Mouse (Mus musculus): ENCODE measurements around the gene Ap3m1. TPM values are rescaled to one million over a fixed set of nuclear protein-coding genes. Genes with fewer than 3 reads are reported as not detected.
A peak's percentile ranks its signal among the peaks of the same experiment; 100 is the strongest.

Gene Ap3m1
- polyA plus RNA-seq, 1 experiment from 2014 or later = 127 TPM

GRCm38 (mm10) chr14:21034791-21035190 lies 17.5 kb downstream of the Ap3m1 start:
- no peak overlapping the region for H3K9ac ChIP-seq (ENCODE audit: low read length)
- H3K27ac ChIP-seq (ENCODE audit: low read depth, low read length) = no peak overlapping the region
- H3K9me3 ChIP-seq (ENCODE audit: control insufficient read depth, low read length) = no peaks in the 10 kb centered on the region
- ATAC-seq (ENCODE audit: insufficient read depth, low FRiP score, low TSS enrichment) (no peak), DNase-seq (ENCODE audit: low spot score) (no peak)
- H3K4me3 ChIP-seq (ENCODE audit: low read depth, low read length) = no peak overlapping the region
- H3K4me1 ChIP-seq (ENCODE audit: control insufficient read depth, insufficient read depth, low read length) = no peaks in the 10 kb centered on the region
- WGBS = 98% methylated on average over 3 of the region's 3 CpGs
- peaks cover 5% of the 10 kb centered on the region for H3K36me3 ChIP-seq (ENCODE audit: control insufficient read depth, insufficient read depth, low read length)
- no peak overlapping the region for H3K4me2 ChIP-seq (ENCODE audit: low read depth)
- no peaks in the 10 kb centered on the region for H3K27me3 ChIP-seq (ENCODE audit: control insufficient read depth, insufficient read depth, low read length)

- Histone ChIP-seq H3K4me1 (ENCODE audit: control insufficient read depth, insufficient read depth, low read length) (no peaks in the 10 kb centered on the region), H3K4me2 (ENCODE audit: low read depth) (no peak overlapping the region), H3K9me3 (ENCODE audit: control insufficient read depth, low read length) (no peaks in the 10 kb centered on the region), H3K4me3 (ENCODE audit: low read depth, low read length) (no peak overlapping the region), H3K27ac (ENCODE audit: low read depth, low read length) (no peak overlapping the region), H3K27me3 (ENCODE audit: control insufficient read depth, insufficient read depth, low read length) (no peaks in the 10 kb centered on the region), H3K9ac (ENCODE audit: low read length) (no peak overlapping the region), H3K36me3 (ENCODE audit: control insufficient read depth, insufficient read depth, low read length) (peaks cover 5% of the 10 kb centered on the region)
- no peak for DNase-seq (ENCODE audit: low spot score)
- WGBS = 88% methylated on average over 4 of the region's 4 CpGs
- ATAC-seq (ENCODE audit: insufficient read depth, low FRiP score, low TSS enrichment) = no peak
Observed at GRCm38 (mm10) chr14:21034271-21034670, 18.0 kb downstream of the Ap3m1 start.

- no peaks in the 10 kb centered on the region for H3K27me3 ChIP-seq (ENCODE audit: control insufficient read depth, insufficient read depth, low read length)
- ATAC-seq (ENCODE audit: insufficient read depth, low FRiP score, low TSS enrichment) = no peak
- no peaks in the 10 kb centered on the region for H3K4me1 ChIP-seq (ENCODE audit: control insufficient read depth, insufficient read depth, low read length)
- H3K27ac ChIP-seq (ENCODE audit: low read depth, low read length) = no peak overlapping the region
- peak; percentile 14 for DNase-seq (ENCODE audit: low spot score)
- no peak overlapping the region for H3K4me3 ChIP-seq (ENCODE audit: low read depth, low read length)
- peaks cover 7% of the 10 kb centered on the region for H3K36me3 ChIP-seq (ENCODE audit: control insufficient read depth, insufficient read depth, low read length)
- 58% methylated on average over 6 of the region's 6 CpGs for WGBS
- no peak overlapping the region for H3K9ac ChIP-seq (ENCODE audit: low read length)
- no peak overlapping the region for H3K4me2 ChIP-seq (ENCODE audit: low read depth)
- H3K9me3 ChIP-seq (ENCODE audit: control insufficient read depth, low read length) = no peaks in the 10 kb centered on the region
Observed at GRCm38 (mm10) chr14:21031783-21032511, 20.4 kb downstream of the Ap3m1 start.

- ATAC-seq (ENCODE audit: insufficient read depth, low FRiP score, low TSS enrichment) = no peak
- Histone ChIP-seq H3K4me1 (ENCODE audit: control insufficient read depth, insufficient read depth, low read length) (no peaks in the 10 kb centered on the region), H3K4me3 (ENCODE audit: low read depth, low read length) (no peak overlapping the region), H3K4me2 (ENCODE audit: low read depth) (no peak overlapping the region), H3K27ac (ENCODE audit: low read depth, low read length) (no peak overlapping the region), H3K27me3 (ENCODE audit: control insufficient read depth, insufficient read depth, low read length) (no peaks in the 10 kb centered on the region), H3K9ac (ENCODE audit: low read length) (no peak overlapping the region), H3K36me3 (ENCODE audit: control insufficient read depth, insufficient read depth, low read length) (peaks cover 7% of the 10 kb centered on the region), H3K9me3 (ENCODE audit: control insufficient read depth, low read length) (no peaks in the 10 kb centered on the region)
- WGBS = 90% methylated on average over 11 of the region's 11 CpGs
- no peak for DNase-seq (ENCODE audit: low spot score)
Observed at GRCm38 (mm10) chr14:21029025-21029659, 23.2 kb downstream of the Ap3m1 start.

GRCm38 (mm10) chr14:21027542-21027941 lies 24.8 kb downstream of the Ap3m1 start:
- Histone ChIP-seq H3K9me3 (ENCODE audit: control insufficient read depth, low read length) (no peaks in the 10 kb centered on the region), H3K9ac (ENCODE audit: low read length) (no peak overlapping the region), H3K4me2 (ENCODE audit: low read depth) (no peak overlapping the region), H3K4me3 (ENCODE audit: low read depth, low read length) (no peak overlapping the region), H3K36me3 (ENCODE audit: control insufficient read depth, insufficient read depth, low read length) (peaks cover 7% of the 10 kb centered on the region), H3K4me1 (ENCODE audit: control insufficient read depth, insufficient read depth, low read length) (no peaks in the 10 kb centered on the region), H3K27me3 (ENCODE audit: control insufficient read depth, insufficient read depth, low read length) (no peaks in the 10 kb centered on the region), H3K27ac (ENCODE audit: low read depth, low read length) (no peak overlapping the region)
- ATAC-seq (ENCODE audit: insufficient read depth, low FRiP score, low TSS enrichment) (no peak), DNase-seq (ENCODE audit: low spot score) (no peak)

GRCm38 (mm10) chr14:21020435-21020834 lies 31.9 kb downstream of the Ap3m1 start:
- no peak overlapping the region for H3K4me2 ChIP-seq (ENCODE audit: low read depth)
- no peak overlapping the region for H3K4me3 ChIP-seq (ENCODE audit: low read depth, low read length)
- H3K4me1 ChIP-seq (ENCODE audit: control insufficient read depth, insufficient read depth, low read length) = no peaks in the 10 kb centered on the region
- ATAC-seq (ENCODE audit: insufficient read depth, low FRiP score, low TSS enrichment) = no peak
- H3K36me3 ChIP-seq (ENCODE audit: control insufficient read depth, insufficient read depth, low read length) = peaks cover 4% of the 10 kb centered on the region
- 93% methylated on average over 8 of the region's 8 CpGs for WGBS
- no peaks in the 10 kb centered on the region for H3K27me3 ChIP-seq (ENCODE audit: control insufficient read depth, insufficient read depth, low read length)
- H3K9me3 ChIP-seq (ENCODE audit: control insufficient read depth, low read length) = no peaks in the 10 kb centered on the region
- no peak overlapping the region for H3K9ac ChIP-seq (ENCODE audit: low read length)
- no peak for DNase-seq (ENCODE audit: low spot score)
- H3K27ac ChIP-seq (ENCODE audit: low read depth, low read length) = no peak overlapping the region

- Histone ChIP-seq H3K4me3 (ENCODE audit: low read depth, low read length) (no peak overlapping the region), H3K9me3 (ENCODE audit: control insufficient read depth, low read length) (no peaks in the 10 kb centered on the region), H3K27ac (ENCODE audit: low read depth, low read length) (no peak overlapping the region), H3K36me3 (ENCODE audit: control insufficient read depth, insufficient read depth, low read length) (peaks cover 5% of the 10 kb centered on the region), H3K4me1 (ENCODE audit: control insufficient read depth, insufficient read depth, low read length) (no peaks in the 10 kb centered on the region), H3K9ac (ENCODE audit: low read length) (no peak overlapping the region), H3K4me2 (ENCODE audit: low read depth) (no peak overlapping the region), H3K27me3 (ENCODE audit: control insufficient read depth, insufficient read depth, low read length) (no peaks in the 10 kb centered on the region)
- DNase-seq (ENCODE audit: low spot score) (no peak), ATAC-seq (ENCODE audit: insufficient read depth, low FRiP score, low TSS enrichment) (no peak)
- WGBS = 56% methylated on average over 3 of the region's 3 CpGs
Observed at GRCm38 (mm10) chr14:21018977-21019376, 33.3 kb downstream of the Ap3m1 start.

GRCm38 (mm10) chr14:21017871-21018270 lies 34.4 kb downstream of the Ap3m1 start:
- WGBS = 95% methylated on average over 5 of the region's 5 CpGs
- Histone ChIP-seq H3K36me3 (ENCODE audit: control insufficient read depth, insufficient read depth, low read length) (peaks cover 5% of the 10 kb centered on the region), H3K4me3 (ENCODE audit: low read depth, low read length) (no peak overlapping the region), H3K4me2 (ENCODE audit: low read depth) (no peak overlapping the region), H3K27me3 (ENCODE audit: control insufficient read depth, insufficient read depth, low read length) (no peaks in the 10 kb centered on the region), H3K9ac (ENCODE audit: low read length) (no peak overlapping the region), H3K27ac (ENCODE audit: low read depth, low read length) (no peak overlapping the region), H3K9me3 (ENCODE audit: control insufficient read depth, low read length) (no peaks in the 10 kb centered on the region), H3K4me1 (ENCODE audit: control insufficient read depth, insufficient read depth, low read length) (no peaks in the 10 kb centered on the region)
- DNase-seq (ENCODE audit: low spot score) (no peak), ATAC-seq (ENCODE audit: insufficient read depth, low FRiP score, low TSS enrichment) (no peak)

GRCm38 (mm10) chr14:21013800-21014334 lies 38.4 kb downstream of the Ap3m1 start:
- Histone ChIP-seq H3K9ac (ENCODE audit: low read length) (no peak overlapping the region), H3K27me3 (ENCODE audit: control insufficient read depth, insufficient read depth, low read length) (no peaks in the 10 kb centered on the region), H3K4me3 (ENCODE audit: low read depth, low read length) (no peak overlapping the region), H3K27ac (ENCODE audit: low read depth, low read length) (no peak overlapping the region), H3K4me1 (ENCODE audit: control insufficient read depth, insufficient read depth, low read length) (no peaks in the 10 kb centered on the region), H3K36me3 (ENCODE audit: control insufficient read depth, insufficient read depth, low read length) (peaks cover 3% of the 10 kb centered on the region; the same call in 1 of the 2 replicates), H3K9me3 (ENCODE audit: control insufficient read depth, low read length) (no peaks in the 10 kb centered on the region), H3K4me2 (ENCODE audit: low read depth) (no peak overlapping the region)
- ATAC-seq (ENCODE audit: insufficient read depth, low FRiP score, low TSS enrichment) (no peak), DNase-seq (ENCODE audit: low spot score) (no peak)
- 87% methylated on average over 5 of the region's 5 CpGs for WGBS

All from neural tube, embryonic 11.5 days (tissue).